Mouse (Mus musculus): ENCODE measurements around the gene Os9.

DNA sequence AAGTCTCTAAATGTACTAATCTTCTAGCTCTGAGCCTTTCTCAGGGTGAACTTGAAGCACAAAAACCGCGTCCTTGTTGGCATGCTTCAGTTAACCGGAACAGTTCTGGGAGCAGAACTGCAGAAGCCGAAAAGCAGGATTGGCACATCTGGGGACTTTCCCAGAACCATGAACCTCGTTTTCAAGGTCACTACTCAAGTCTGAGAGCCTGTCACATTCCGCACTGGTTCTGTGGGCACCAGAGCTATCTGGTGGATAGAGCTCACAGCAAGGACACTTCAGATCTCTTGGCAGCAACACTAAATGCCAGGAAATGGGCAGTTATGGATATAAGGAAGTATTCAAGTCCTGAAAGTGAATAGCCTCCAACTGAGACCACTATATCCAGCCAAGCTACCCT is 26.2 kb upstream of the Os9 start:
- TF ChIP-seq CTCF (IDR thresholded peaks at IDR 0.05; ENCODE audit: borderline replicate concordance, insufficient read depth, low read length): no peak
- no peak for TF ChIP-seq POLR2A (IDR thresholded peaks at IDR 0.05; ENCODE audit: low read depth, low read length)
